Comparison of ENCODE assay signal across 9 mouse cellular contexts in the genomic region with DNA sequence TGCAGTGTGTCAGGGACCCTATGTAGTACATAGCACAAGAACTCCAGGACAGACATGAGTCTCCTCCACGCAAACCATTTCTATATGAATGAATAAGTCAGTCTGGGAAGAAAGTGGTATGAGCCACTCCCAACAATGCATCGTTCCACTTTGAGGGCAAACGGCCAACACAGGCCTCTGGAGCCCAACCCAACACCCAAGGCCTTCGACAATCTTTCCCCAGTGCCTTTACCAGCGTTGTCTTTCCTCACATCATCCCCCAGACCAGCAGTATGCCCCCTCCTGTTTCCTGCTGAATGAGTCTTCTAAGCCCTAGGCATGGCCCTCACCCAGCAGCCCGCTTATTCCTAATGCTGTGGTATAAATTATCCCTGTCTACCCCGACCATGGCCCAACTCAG. TPM values are rescaled to one million over a fixed set of nuclear protein-coding genes. Genes with fewer than 3 reads are reported as not detected.
DNase-seq lines count a peak whose midpoint lies in the region; ATAC-seq and TF ChIP-seq lines count a peak whose summit lies in the region.
"Had no signal": no experiment of that assay in that cellular context is flagged by ENCODE, and none has a peak within 500 bp of the region (broad histone marks: within the 10 kb centered on the region; RNA-seq: fewer than 3 reads in every experiment).

No protein-coding gene starts in this region.

- H3ac ChIP-seq in C2C12 (ENCODE audit: control insufficient read depth, insufficient read length, low read depth), result peak overlapping the region; percentile 41

- H3K9me3 ChIP-seq in embryonic facial prominence, embryonic 14.5 days (ENCODE audit: control insufficient read depth, low read length), result no peaks in the 10 kb centered on the region
- H3K9me3 ChIP-seq in limb, embryonic 15.5 days, result no peaks in the 10 kb centered on the region
- H3K9me3 ChIP-seq in neural tube, embryonic 15.5 days (replicated peaks), result no peaks in the 10 kb centered on the region
- H3K9me3 ChIP-seq: neural tube, embryonic 13.5 days had no signal

- no peak overlapping the region for H3K4me2 ChIP-seq in embryonic facial prominence, embryonic 14.5 days (ENCODE audit: low read depth, low read length)
- no peak overlapping the region for H3K4me2 ChIP-seq in limb, embryonic 15.5 days
- no peak overlapping the region for H3K4me2 ChIP-seq in neural tube, embryonic 15.5 days
- H3K4me2 ChIP-seq: neural tube, embryonic 13.5 days had no signal

- H3K79me2 ChIP-seq in heart, adult 2 months (replicated peaks; ENCODE audit: control insufficient read depth, insufficient read depth, low read length), result peaks cover 19% of the 10 kb centered on the region
- peaks cover 100% of the 10 kb centered on the region for H3K79me2 ChIP-seq in C2C12 (ENCODE audit: control insufficient read depth, insufficient read depth)

- no peak overlapping the region for H3K9ac ChIP-seq in heart, adult 2 months (ENCODE audit: low read depth, low read length)
- H3K9ac ChIP-seq in embryonic facial prominence, embryonic 14.5 days (ENCODE audit: low read depth, low read length), result peak overlapping the region; percentile 42; the same call in 1 of the 2 replicates
- H3K9ac ChIP-seq in limb, embryonic 15.5 days, result no peak overlapping the region
- no peak overlapping the region for H3K9ac ChIP-seq in neural tube, embryonic 15.5 days (replicated peaks)
- H3K9ac ChIP-seq: neural tube, embryonic 13.5 days had no signal

- intact Hi-C loops in heart, adult 2 months (cut with DNase I), result loop anchor here (2.0 kb wide), 1 partner anchor 13 kb away; no protein-coding TSS in a partner anchor
- intact Hi-C loops in heart, postnatal 25 days (cut with DNase I), result no loop called here

- no peak for TF ChIP-seq EP300 in heart, adult 2 months (IDR thresholded peaks at IDR 0.05; ENCODE audit: insufficient read depth, low read depth, low read length)

- H3K27ac ChIP-seq in heart, adult 2 months, result peak overlapping the region; percentile 74
- peak overlapping the region; percentile 77 for H3K27ac ChIP-seq in embryonic facial prominence, embryonic 14.5 days (replicated peaks; ENCODE audit: low read depth, low read length)
- peak overlapping the region; percentile 70 for H3K27ac ChIP-seq in limb, embryonic 15.5 days
- H3K27ac ChIP-seq in neural tube, embryonic 15.5 days (replicated peaks), result no peak overlapping the region
- H3K27ac ChIP-seq: neural tube, embryonic 13.5 days had no signal

- 19% methylated on average over 7 of the region's 7 CpGs for WGBS in heart, adult 2 months
- 40% methylated on average over 7 of the region's 7 CpGs for whole genome bisulfite sequencing in embryonic facial prominence, embryonic 14.5 days
- WGBS in limb, embryonic 15.5 days, result 33% methylated on average over 7 of the region's 7 CpGs
- WGBS in neural tube, embryonic 15.5 days, result 54% methylated on average over 7 of the region's 7 CpGs

- peaks cover 99% of the 10 kb centered on the region for H3K79me3 ChIP-seq in C2C12 (ENCODE audit: low read depth)

- no peak for TF ChIP-seq POLR2A in heart, adult 2 months (IDR thresholded peaks at IDR 0.05; ENCODE audit: insufficient read depth, low read depth, low read length)

- no peak overlapping the region for H3K4me3 ChIP-seq in heart, adult 2 months
- no peak overlapping the region for H3K4me3 ChIP-seq in C2C12 (ENCODE audit: insufficient read depth, poor library complexity, severe bottlenecking)
- no peak overlapping the region for H3K4me3 ChIP-seq in embryonic facial prominence, embryonic 14.5 days (ENCODE audit: low read depth, low read length)
- no peak overlapping the region for H3K4me3 ChIP-seq in limb, embryonic 15.5 days
- no peak overlapping the region for H3K4me3 ChIP-seq in neural tube, embryonic 15.5 days (replicated peaks)
- H3K4me3 ChIP-seq: neural tube, embryonic 13.5 days had no signal

- peaks cover 36% of the 10 kb centered on the region for H3K36me3 ChIP-seq in heart, adult 2 months (ENCODE audit: control insufficient read depth, insufficient read depth, low read length)
- peaks cover 67% of the 10 kb centered on the region for H3K36me3 ChIP-seq in C2C12 (ENCODE audit: control insufficient read depth, insufficient read depth)
- no peaks in the 10 kb centered on the region for H3K36me3 ChIP-seq in embryonic facial prominence, embryonic 14.5 days (ENCODE audit: control insufficient read depth, insufficient read depth, low read length)
- no peaks in the 10 kb centered on the region for H3K36me3 ChIP-seq in limb, embryonic 15.5 days
- no peaks in the 10 kb centered on the region for H3K36me3 ChIP-seq in neural tube, embryonic 15.5 days
- H3K36me3 ChIP-seq: neural tube, embryonic 13.5 days had no signal

- peaks cover 69% of the 10 kb centered on the region for H3K4me1 ChIP-seq in heart, adult 2 months (ENCODE audit: control insufficient read depth, insufficient read depth, low read length)
- peaks cover 50% of the 10 kb centered on the region for H3K4me1 ChIP-seq in embryonic facial prominence, embryonic 14.5 days (ENCODE audit: control insufficient read depth, insufficient read depth, low read length)
- H3K4me1 ChIP-seq in limb, embryonic 15.5 days, result peaks cover 73% of the 10 kb centered on the region
- H3K4me1 ChIP-seq in neural tube, embryonic 15.5 days, result peaks cover 41% of the 10 kb centered on the region

- no peak for DNase-seq in heart, adult 2 months
- DNase-seq in heart, postnatal 25 days (ENCODE audit: low spot score), result no peak
- no peak for DNase-seq in embryonic facial prominence, embryonic 14.5 days (ENCODE audit: low spot score)
- DNase-seq in gastrocnemius, adult 18-20 months (ENCODE audit: low spot score), result no peak
- DNase-seq in urinary bladder, postnatal 25 days (ENCODE audit: low spot score), result no peak

- H3K27me3 ChIP-seq in heart, adult 2 months (ENCODE audit: control insufficient read depth, insufficient read depth, low read length), result no peaks in the 10 kb centered on the region
- no peaks in the 10 kb centered on the region for H3K27me3 ChIP-seq in C2C12 (ENCODE audit: control insufficient read depth, insufficient read depth, insufficient read length)
- H3K27me3 ChIP-seq in embryonic facial prominence, embryonic 14.5 days (replicated peaks; ENCODE audit: control insufficient read depth, insufficient read depth, low read length), result no peaks in the 10 kb centered on the region
- no peaks in the 10 kb centered on the region for H3K27me3 ChIP-seq in limb, embryonic 15.5 days
- no peaks in the 10 kb centered on the region for H3K27me3 ChIP-seq in neural tube, embryonic 15.5 days (replicated peaks)
- H3K27me3 ChIP-seq: neural tube, embryonic 13.5 days had no signal

- ATAC-seq in embryonic facial prominence, embryonic 14.5 days (ENCODE audit: low read depth), result no peak
- ATAC-seq in limb, embryonic 15.5 days (ENCODE audit: insufficient number of reproducible peaks, low FRiP score, low TSS enrichment, low read depth), result no peak
- no peak for ATAC-seq in neural tube, embryonic 15.5 days (ENCODE audit: low FRiP score)

- TF ChIP-seq CTCF in heart, adult 2 months (IDR thresholded peaks at IDR 0.05), result no peak
- no peak for TF ChIP-seq CTCF in C2C12 (IDR thresholded peaks at IDR 0.05; ENCODE audit: control insufficient read depth, insufficient read depth, insufficient read length)

TF ChIP-seq in C2C12, 6 proteins besides CTCF, POLR2A, EP300 and RAD21:
- peak; percentile 2 for TF ChIP-seq MAX (IDR thresholded peaks at IDR 0.05)
- no peak for TF ChIP-seq FOSL1 (IDR thresholded peaks at IDR 0.05; ENCODE audit: insufficient read depth, low read length, poor library complexity, severe bottlenecking)

RNA-seq across cellular contexts. Expression of gene Myh9, which starts 20.6 kb away (rescaled TPM):
- 100 to 1,000 TPM in 1 of 2 experiments, 10 to 100 TPM in 1; 88.3 to 111 TPM for total RNA-seq in heart, adult 2 months (2021)
- 30.4 and 46.8 TPM in 2 replicates for polyA plus RNA-seq in heart, adult 2 months (2012; rRNA removed)
- total RNA-seq in heart, postnatal 25 days (2021), result 100 to 1,000 TPM; 122 to 124 TPM
- 580 TPM for polyA plus RNA-seq in C2C12 (2012; fragmentation: generic; extraction: Trizol)
- 48.8 and 53.7 TPM in 2 replicates for polyA plus RNA-seq in embryonic facial prominence, embryonic 14.5 days (2014; fragmentation: Nextera tagmentation; extraction: Ambion mirVana)
- 39.9 and 44.1 TPM in 2 replicates for polyA plus RNA-seq in limb, embryonic 15.5 days (2015; fragmentation: Nextera tagmentation; extraction: Ambion mirVana)
- total RNA-seq in gastrocnemius, adult 18-20 months (2021), result 10 to 100 TPM; 42.8 to 63.0 TPM
- polyA plus RNA-seq in neural tube, embryonic 15.5 days (2015; fragmentation: Nextera tagmentation; extraction: Ambion mirVana), result 9.6 and 17.7 TPM in 2 replicates

Comparison
In these comparisons a context has a peak if more than half of its experiments do, and no peak if none do; other contexts are left out.
1. RNA of gene Myh9, which starts 20.6 kb away (polyA plus RNA-seq): 580 TPM in C2C12 (single experiment); 48.8 to 53.7 TPM in embryonic facial prominence, embryonic 14.5 days, 39.9 to 44.1 TPM in limb, embryonic 15.5 days, 30.4 to 46.8 TPM in heart, adult 2 months and 9.6 to 17.7 TPM in neural tube, embryonic 15.5 days; every median in the first group is over 10 times any median in the second.